Mouse (Mus musculus) lung, adult 2 months (tissue): ENCODE results near the gene Pan2.

Experiments
- CTCF ChIP-seq: fragments of 200-500 bp; IDR thresholded peaks from 2 replicates; pipeline ENCODE4 v1.5.1; 2011; ENCODE audit warnings: mild to moderate bottlenecking, low read length, control low read depth; ENCODE audit not compliant: insufficient read depth
- POLR2A ChIP-seq: fragments of 200-500 bp; IDR thresholded peaks from 2 replicates; pipeline ENCODE4 v1.6.1; 2011; ENCODE audit warnings: low read depth, mild to moderate bottlenecking, control low read depth, low read length, borderline replicate concordance; ENCODE audit errors: extremely low read depth

DNA sequence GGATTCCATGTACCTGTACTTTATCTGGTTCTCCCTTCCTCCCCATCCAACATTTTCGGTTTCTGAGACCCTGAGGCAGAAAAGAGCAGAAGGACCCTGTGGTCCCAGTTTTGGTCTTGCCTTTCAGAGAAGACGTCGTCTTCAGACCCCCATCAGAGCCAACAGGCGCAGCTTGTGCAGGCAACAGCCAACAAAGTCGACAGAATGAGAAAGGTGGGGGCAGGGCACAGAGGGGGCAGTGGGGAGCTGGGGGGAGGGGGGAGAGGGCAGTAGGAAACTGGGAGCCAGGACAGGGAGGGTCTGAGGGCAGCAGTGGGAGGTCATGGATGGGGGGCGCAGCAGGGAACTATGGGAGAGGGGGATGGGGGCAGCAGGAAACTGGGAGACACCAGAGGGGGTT is 25.0 kb upstream of the Pan2 start:
- TF ChIP-seq CTCF (no peak), POLR2A (no peak)
